Mouse (Mus musculus): ENCODE measurements around the gene Dchs2. TPM values are rescaled to one million over a fixed set of nuclear protein-coding genes. Genes with fewer than 3 reads are reported as not detected.

Gene Dchs2
- polyA plus RNA-seq, 1 experiment from 2014 or later, result 0.55 TPM

DNA sequence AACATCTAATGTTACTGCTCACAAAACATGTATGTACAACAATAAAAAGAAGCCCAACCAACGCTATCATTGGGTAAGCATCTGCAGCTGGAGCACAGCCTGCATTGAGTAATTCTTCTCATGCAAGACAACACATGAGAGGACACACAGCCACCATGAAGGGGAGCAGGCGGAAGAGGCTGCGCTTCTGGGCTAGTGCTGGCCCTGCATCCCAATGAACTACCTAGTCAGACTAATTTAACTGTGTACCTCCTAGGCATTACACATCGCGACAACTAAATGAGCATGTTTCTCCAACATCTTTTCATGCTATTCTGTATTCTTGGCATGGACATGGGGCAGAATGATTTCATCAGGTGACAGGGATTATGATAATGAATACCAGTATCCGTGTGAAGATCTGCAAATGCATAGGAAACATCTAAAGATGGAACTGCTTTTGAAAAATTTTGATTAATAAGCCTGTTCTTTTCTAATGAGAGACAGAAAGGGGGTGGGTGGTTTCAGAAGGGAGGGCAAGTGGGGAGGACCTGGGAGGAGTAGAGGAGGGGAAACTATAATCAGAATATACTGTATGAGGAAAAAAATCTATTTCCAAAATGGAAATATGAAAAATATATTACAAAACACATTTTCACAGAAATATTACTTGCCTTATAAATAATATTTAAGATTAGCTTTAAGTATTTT lies 33.9 kb downstream of the Dchs2 start:
- Histone ChIP-seq H3K4me1 (replicated peaks; ENCODE audit: control insufficient read depth, insufficient read depth, low read length) (0 out of 2 replicates have a peak, but pooled peaks cover 9% of the 10 kb centered on the region), H3K4me2 (ENCODE audit: low read length) (no peak overlapping the region), H3K27me3 (replicated peaks; ENCODE audit: control insufficient read depth, insufficient read depth, low read length) (no peaks in the 10 kb centered on the region), H3K27ac (ENCODE audit: low read depth) (no peak overlapping the region), H3K9ac (ENCODE audit: low read length) (no peak overlapping the region), H3K4me3 (ENCODE audit: low read depth, low read length) (no peak overlapping the region), H3K36me3 (ENCODE audit: control insufficient read depth, insufficient read depth, low read length) (no peaks in the 10 kb centered on the region), H3K9me3 (ENCODE audit: control insufficient read depth, low read length) (no peaks in the 10 kb centered on the region)
- WGBS, result 73% methylated on average over 6 of the region's 6 CpGs
- DNase-seq (ENCODE audit: low spot score) (no peak), ATAC-seq (replicated peaks; ENCODE audit: low FRiP score, low TSS enrichment, low read depth) (no peak)

DNA sequence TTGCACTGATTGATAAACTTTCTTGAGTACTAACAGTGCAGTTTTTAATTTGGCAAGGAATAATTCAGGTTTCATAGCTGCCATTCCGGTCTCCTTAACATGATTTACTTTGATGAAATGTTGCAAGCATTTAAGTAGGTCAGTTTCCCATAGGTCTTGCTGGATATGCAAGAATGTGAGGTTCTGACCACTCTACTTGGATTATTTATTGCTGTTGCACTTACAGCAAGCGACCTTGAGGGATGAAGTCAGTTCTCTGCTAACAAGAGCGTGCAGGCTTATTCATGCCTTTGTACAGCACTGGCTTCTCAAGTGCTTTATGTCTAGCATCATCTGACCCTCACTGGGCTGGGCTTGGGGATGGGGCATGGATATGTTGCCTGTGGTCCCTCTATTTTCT lies 35.9 kb downstream of the Dchs2 start:
- Histone ChIP-seq H3K4me3 (ENCODE audit: low read depth, low read length) (no peak overlapping the region), H3K9me3 (ENCODE audit: control insufficient read depth, low read length) (no peaks in the 10 kb centered on the region), H3K36me3 (ENCODE audit: control insufficient read depth, insufficient read depth, low read length) (no peaks in the 10 kb centered on the region), H3K4me1 (replicated peaks; ENCODE audit: control insufficient read depth, insufficient read depth, low read length) (0 out of 2 replicates have a peak, but pooled peaks cover 9% of the 10 kb centered on the region), H3K27me3 (replicated peaks; ENCODE audit: control insufficient read depth, insufficient read depth, low read length) (no peaks in the 10 kb centered on the region), H3K4me2 (ENCODE audit: low read length) (no peak overlapping the region), H3K9ac (ENCODE audit: low read length) (no peak overlapping the region), H3K27ac (ENCODE audit: low read depth) (no peak overlapping the region)
- 47% methylated on average over 3 of the region's 3 CpGs for WGBS
- ATAC-seq (replicated peaks; ENCODE audit: low FRiP score, low TSS enrichment, low read depth) (no peak), DNase-seq (ENCODE audit: low spot score) (no peak)

DNA sequence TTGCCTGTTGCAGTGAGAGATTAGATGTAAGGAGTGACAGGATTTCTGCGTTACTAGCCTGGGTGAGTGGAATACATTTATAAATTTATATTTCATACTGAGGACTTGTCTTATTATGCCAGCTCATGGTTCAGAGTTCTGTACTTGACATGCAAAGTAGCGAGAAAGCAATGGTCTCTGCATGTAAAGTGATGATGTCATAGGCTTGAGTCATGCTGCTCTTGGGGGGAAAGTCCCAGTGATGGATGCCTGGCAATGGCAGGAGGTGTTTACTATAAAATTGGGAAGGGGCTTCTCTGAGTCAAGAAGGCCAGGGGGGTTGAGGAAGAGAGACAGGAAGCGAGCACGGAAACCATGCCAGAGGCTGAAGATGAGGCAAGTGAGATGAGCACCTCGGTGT lies 57.8 kb downstream of the Dchs2 start:
- Histone ChIP-seq H3K36me3 (ENCODE audit: control insufficient read depth, insufficient read depth, low read length) (no peaks in the 10 kb centered on the region), H3K27ac (ENCODE audit: low read depth) (no peak overlapping the region), H3K9ac (ENCODE audit: low read length) (no peak overlapping the region), H3K4me2 (ENCODE audit: low read length) (no peak overlapping the region), H3K4me3 (ENCODE audit: low read depth, low read length) (no peak overlapping the region), H3K27me3 (replicated peaks; ENCODE audit: control insufficient read depth, insufficient read depth, low read length) (no peaks in the 10 kb centered on the region), H3K4me1 (replicated peaks; ENCODE audit: control insufficient read depth, insufficient read depth, low read length) (no peaks in the 10 kb centered on the region), H3K9me3 (ENCODE audit: control insufficient read depth, low read length) (no peaks in the 10 kb centered on the region)
- ATAC-seq (replicated peaks; ENCODE audit: low FRiP score, low TSS enrichment, low read depth) (no peak), DNase-seq (ENCODE audit: low spot score) (no peak)
- WGBS, result 95% methylated on average over 5 of the region's 5 CpGs

DNA sequence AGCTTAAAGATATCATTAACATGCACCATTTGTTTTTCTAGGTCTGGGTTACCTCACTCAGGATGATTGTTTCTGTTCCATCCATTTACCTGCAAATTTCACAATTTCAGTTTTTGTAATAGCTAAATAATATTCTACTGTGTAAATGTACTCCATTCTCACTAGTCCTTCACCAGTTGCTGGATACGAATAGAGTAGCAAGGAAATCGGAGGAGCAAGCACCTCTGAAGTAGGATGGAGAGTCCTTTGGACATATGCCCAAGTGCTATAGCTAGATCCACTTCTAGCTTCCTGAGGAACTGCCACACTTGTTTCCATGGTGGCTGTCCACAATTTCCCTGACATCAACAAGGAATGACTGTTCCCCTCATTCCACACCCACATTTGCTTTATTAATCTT lies 63.5 kb downstream of the Dchs2 start:
- ATAC-seq (replicated peaks; ENCODE audit: low FRiP score, low TSS enrichment, low read depth), result no peak

GRCm38 (mm10) chr3:83192401-83192800 lies 64.7 kb downstream of the Dchs2 start:
- Histone ChIP-seq H3K27me3 (replicated peaks; ENCODE audit: control insufficient read depth, insufficient read depth, low read length) (no peaks in the 10 kb centered on the region), H3K36me3 (ENCODE audit: control insufficient read depth, insufficient read depth, low read length) (no peaks in the 10 kb centered on the region), H3K4me1 (replicated peaks; ENCODE audit: control insufficient read depth, insufficient read depth, low read length) (no peaks in the 10 kb centered on the region), H3K4me3 (ENCODE audit: low read depth, low read length) (no peak overlapping the region), H3K4me2 (ENCODE audit: low read length) (no peak overlapping the region), H3K9ac (ENCODE audit: low read length) (no peak overlapping the region), H3K27ac (ENCODE audit: low read depth) (no peak overlapping the region), H3K9me3 (ENCODE audit: control insufficient read depth, low read length) (no peaks in the 10 kb centered on the region)
- 67% methylated on average over 1 of the region's 1 CpGs for WGBS
- ATAC-seq (replicated peaks; ENCODE audit: low FRiP score, low TSS enrichment, low read depth) (no peak), DNase-seq (ENCODE audit: low spot score) (no peak)

More for the DNA sequence above, 63.5 kb downstream of the Dchs2 start:
- WGBS, result 87% methylated on average over 2 of the region's 2 CpGs
- no peak for DNase-seq (ENCODE audit: low spot score)
- H3K27ac ChIP-seq (ENCODE audit: low read depth), result no peak overlapping the region
- no peak overlapping the region for H3K9ac ChIP-seq (ENCODE audit: low read length)
- no peaks in the 10 kb centered on the region for H3K9me3 ChIP-seq (ENCODE audit: control insufficient read depth, low read length)
- H3K4me1 ChIP-seq (replicated peaks; ENCODE audit: control insufficient read depth, insufficient read depth, low read length), result no peaks in the 10 kb centered on the region
- no peak overlapping the region for H3K4me3 ChIP-seq (ENCODE audit: low read depth, low read length)
- no peak overlapping the region for H3K4me2 ChIP-seq (ENCODE audit: low read length)
- H3K36me3 ChIP-seq (ENCODE audit: control insufficient read depth, insufficient read depth, low read length), result no peaks in the 10 kb centered on the region
- H3K27me3 ChIP-seq (replicated peaks; ENCODE audit: control insufficient read depth, insufficient read depth, low read length), result no peaks in the 10 kb centered on the region

- WGBS, result 60% methylated on average over 5 of the region's 5 CpGs
- H3K4me3 ChIP-seq (ENCODE audit: low read depth, low read length), result no peak overlapping the region
- DNase-seq (ENCODE audit: low spot score) (no peak), ATAC-seq (replicated peaks; ENCODE audit: low FRiP score, low TSS enrichment, low read depth) (no peak)
- no peak overlapping the region for H3K4me2 ChIP-seq (ENCODE audit: low read length)
- H3K9me3 ChIP-seq (ENCODE audit: control insufficient read depth, low read length), result no peaks in the 10 kb centered on the region
- H3K27me3 ChIP-seq (replicated peaks; ENCODE audit: control insufficient read depth, insufficient read depth, low read length), result no peaks in the 10 kb centered on the region
- H3K27ac ChIP-seq (ENCODE audit: low read depth), result no peak overlapping the region
- H3K36me3 ChIP-seq (ENCODE audit: control insufficient read depth, insufficient read depth, low read length), result no peaks in the 10 kb centered on the region
- no peak overlapping the region for H3K9ac ChIP-seq (ENCODE audit: low read length)
- no peaks in the 10 kb centered on the region for H3K4me1 ChIP-seq (replicated peaks; ENCODE audit: control insufficient read depth, insufficient read depth, low read length)
Observed at GRCm38 (mm10) chr3:83194911-83195310, 67.2 kb downstream of the Dchs2 start.

GRCm38 (mm10) chr3:83201286-83201980 lies 73.7 kb downstream of the Dchs2 start:
- Histone ChIP-seq H3K27ac (ENCODE audit: low read depth) (no peak overlapping the region), H3K4me3 (ENCODE audit: low read depth, low read length) (no peak overlapping the region), H3K9me3 (ENCODE audit: control insufficient read depth, low read length) (no peaks in the 10 kb centered on the region), H3K36me3 (ENCODE audit: control insufficient read depth, insufficient read depth, low read length) (no peaks in the 10 kb centered on the region), H3K4me1 (replicated peaks; ENCODE audit: control insufficient read depth, insufficient read depth, low read length) (0 out of 2 replicates have a peak, but pooled peaks cover 5% of the 10 kb centered on the region), H3K4me2 (ENCODE audit: low read length) (no peak overlapping the region), H3K27me3 (replicated peaks; ENCODE audit: control insufficient read depth, insufficient read depth, low read length) (no peaks in the 10 kb centered on the region), H3K9ac (ENCODE audit: low read length) (no peak overlapping the region)
- no peak for DNase-seq (ENCODE audit: low spot score)
- WGBS, result 69% methylated on average over 4 of the region's 4 CpGs
- ATAC-seq (replicated peaks; ENCODE audit: low FRiP score, low TSS enrichment, low read depth), result no peak

DNA sequence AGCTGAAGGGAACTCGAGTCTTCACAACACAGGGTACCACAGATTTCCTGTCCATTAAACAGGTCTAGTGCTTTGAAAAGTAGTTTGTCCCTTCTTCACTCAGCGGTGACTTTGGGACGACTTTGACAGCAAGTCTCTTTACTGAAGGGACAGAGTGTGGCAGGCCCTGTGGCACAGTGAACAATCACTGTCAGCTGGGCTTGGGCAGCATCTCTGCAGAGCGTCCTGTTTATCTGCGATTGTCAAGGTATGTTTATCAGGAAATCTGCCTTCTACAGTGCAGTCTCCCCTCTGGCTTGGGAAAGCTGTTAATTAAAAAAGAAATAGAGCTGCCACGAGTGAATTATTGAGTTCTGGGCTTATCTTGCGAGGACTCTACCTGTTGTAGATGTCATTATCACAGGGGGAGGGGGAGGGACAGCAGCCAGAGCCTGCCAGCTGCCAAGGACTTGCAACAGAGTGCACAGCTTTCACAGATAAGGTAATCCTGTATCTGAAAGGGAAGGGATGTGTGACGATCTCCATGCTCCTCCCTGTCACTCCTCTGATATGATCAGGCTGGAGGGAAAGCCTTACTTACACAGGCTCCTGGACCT lies 77.4 kb downstream of the Dchs2 start:
- Histone ChIP-seq H3K36me3 (ENCODE audit: control insufficient read depth, insufficient read depth, low read length) (no peaks in the 10 kb centered on the region), H3K27me3 (replicated peaks; ENCODE audit: control insufficient read depth, insufficient read depth, low read length) (no peaks in the 10 kb centered on the region), H3K27ac (ENCODE audit: low read depth) (no peak overlapping the region), H3K9me3 (ENCODE audit: control insufficient read depth, low read length) (no peaks in the 10 kb centered on the region), H3K4me3 (ENCODE audit: low read depth, low read length) (no peak overlapping the region), H3K9ac (ENCODE audit: low read length) (no peak overlapping the region), H3K4me1 (replicated peaks; ENCODE audit: control insufficient read depth, insufficient read depth, low read length) (peaks cover 5% of the 10 kb centered on the region), H3K4me2 (ENCODE audit: low read length) (no peak overlapping the region)
- DNase-seq (ENCODE audit: low spot score), result no peak
- 21% methylated on average over 8 of the region's 8 CpGs for WGBS
- ATAC-seq (replicated peaks; ENCODE audit: low FRiP score, low TSS enrichment, low read depth), result no peak
